Mouse (Mus musculus) brain, embryonic 14.5 days (tissue): ENCODE data around the gene S100a1.

Source experiments
- CTCF ChIP-seq: fragments of 200-500 bp; IDR thresholded peaks from 2 replicates; pipeline ENCODE4 v1.5.1; 2012; ENCODE audit warnings: inconsistent platforms, mild to moderate bottlenecking, moderate library complexity, borderline replicate concordance; ENCODE audit not compliant: insufficient read depth, insufficient read length; ENCODE audit errors: extremely low read depth
- POLR2A ChIP-seq: fragments of 200-500 bp; IDR thresholded peaks from 2 replicates; pipeline ENCODE4 v1.6.1; 2012; ENCODE audit warnings: mild to moderate bottlenecking, inconsistent platforms, borderline replicate concordance; ENCODE audit not compliant: poor library complexity, insufficient read depth, insufficient read length, severe bottlenecking; ENCODE audit errors: extremely low read depth

DNA sequence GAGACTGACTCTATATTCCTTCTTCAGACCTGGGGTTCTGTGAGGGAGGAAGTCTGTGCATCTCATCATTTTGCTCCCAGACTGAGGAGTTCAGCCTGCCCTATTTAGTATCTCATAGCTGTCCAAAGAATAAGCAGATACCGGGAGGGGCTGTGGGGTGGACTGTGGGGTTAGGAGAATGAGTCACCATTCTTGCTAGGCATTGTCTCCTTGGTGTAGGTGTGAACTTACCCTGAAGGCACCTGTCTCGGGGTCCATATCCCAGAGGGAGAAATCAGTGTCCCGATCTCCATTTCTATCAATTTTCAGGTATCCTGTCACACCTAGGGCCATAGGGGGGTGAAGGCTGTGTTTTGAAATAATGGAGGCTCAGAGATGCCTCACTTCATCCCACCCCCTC is 52.3 kb downstream of the S100a1 start:
- TF ChIP-seq CTCF (no peak), POLR2A (no peak)
